Mouse (Mus musculus): ENCODE results near the gene Btbd35f17. TPM values are rescaled to one million over a fixed set of nuclear protein-coding genes. Genes with fewer than 3 reads are reported as not detected.
"Not testable (repeated sequence)": the region's sequence is repeated elsewhere in the genome, so short reads cannot be mapped to it uniquely, and the experiment has no call there.

Gene Btbd35f17
- not detected in 2 replicates for polyA plus RNA-seq (2014; fragmentation: Nextera tagmentation; extraction: Ambion mirVana)

DNA sequence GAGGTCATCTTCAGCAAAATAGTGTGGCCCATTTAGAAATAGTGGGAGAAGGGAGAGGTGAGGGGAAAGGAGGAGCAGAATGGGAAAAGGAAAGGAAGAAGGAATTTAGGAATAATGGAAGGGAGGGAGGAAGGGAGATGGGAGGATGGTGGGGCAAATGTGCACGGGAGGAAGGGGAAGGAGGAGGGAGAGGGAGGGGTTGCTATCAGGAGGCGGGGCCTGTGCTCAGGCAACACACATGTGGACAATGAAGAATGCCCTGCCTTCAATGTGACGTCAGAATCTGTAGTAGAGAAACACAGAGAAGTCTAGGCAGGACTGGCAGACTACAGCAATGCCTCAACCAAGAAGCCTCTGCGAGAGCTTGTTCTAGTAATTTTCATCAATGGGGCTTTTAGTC, at the start of gene Btbd35f17:
TSS of gene Btbd35f17 (plus strand) at position 301 of the 400 bp plus-strand sequence.
- not testable (repeated sequence) for H3K27ac ChIP-seq (replicated peaks; ENCODE audit: low read depth, low read length)
- whole genome bisulfite sequencing: 92% methylated on average over 1 of the region's 4 CpGs

More for the DNA sequence above, at the start of gene Btbd35f17:
- not testable (repeated sequence) for ATAC-seq (ENCODE audit: low FRiP score, low TSS enrichment); H3K27me3 ChIP-seq (ENCODE audit: control insufficient read depth, insufficient read depth, low read length); H3K9ac ChIP-seq (replicated peaks; ENCODE audit: low read length); DNase-seq; H3K9me3 ChIP-seq (ENCODE audit: control insufficient read depth, low read length); H3K36me3 ChIP-seq (ENCODE audit: control insufficient read depth, insufficient read depth, low read length); H3K4me1 ChIP-seq (ENCODE audit: control insufficient read depth, insufficient read depth, low read length); H3K4me2 ChIP-seq (ENCODE audit: low read length); H3K4me3 ChIP-seq (replicated peaks; ENCODE audit: low read depth, low read length)

Other genes with a start within 250 kb of the Btbd35f17 start
- gene Btbd35f28, start 174.1 kb upstream of the Btbd35f17 start, polyA plus RNA-seq (2014; fragmentation: Nextera tagmentation; extraction: Ambion mirVana): not detected in 2 replicates
- not detected in 2 replicates for gene Btbd35f20, start 79.4 kb upstream of the Btbd35f17 start, polyA plus RNA-seq (2014; fragmentation: Nextera tagmentation; extraction: Ambion mirVana)

All from midbrain, embryonic 14.5 days (tissue).